Mouse (Mus musculus) hematopoietic multipotent progenitor cell, adult 10-12 weeks (in vitro differentiated cells): ENCODE results near the gene Smim22. TPM values are rescaled to one million over a fixed set of nuclear protein-coding genes. Genes with fewer than 3 reads are reported as not detected.

Experiments used
- polyA plus RNA-seq: library from polyadenylated mRNA; stranded (reverse); fragments of >175 nt; gene quantifications from 2 replicates; pipeline ENCODE4 v1.2.3, GENCODE M21; 2012; ENCODE audit warnings: low replicate concordance

Gene Smim22
- polyA plus RNA-seq: not detected in 2 replicates

DNA sequence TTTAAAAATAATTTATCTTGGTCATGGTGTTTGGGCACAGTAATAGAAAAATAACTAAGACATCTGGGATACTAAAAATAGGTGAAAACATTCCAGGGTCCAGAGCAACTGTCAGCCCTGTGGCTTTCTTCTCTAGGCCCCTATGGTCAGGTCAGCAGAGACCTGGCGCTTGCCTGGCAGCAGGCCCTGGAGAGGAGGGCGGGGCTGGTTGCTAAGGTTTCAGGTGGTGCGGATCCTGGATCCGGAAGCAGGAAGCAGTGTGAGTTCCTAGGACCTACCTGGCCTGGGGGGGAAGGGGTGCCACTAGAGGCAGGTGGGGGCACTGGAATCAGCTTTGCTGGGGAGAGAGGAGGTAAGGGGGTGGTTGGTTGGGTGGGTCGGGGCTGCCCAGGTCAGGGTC is at the start of gene Smim22:
Gene Smim22, plus strand, starts transcription at position 222 of the 400 bp plus-strand sequence.

DNA sequence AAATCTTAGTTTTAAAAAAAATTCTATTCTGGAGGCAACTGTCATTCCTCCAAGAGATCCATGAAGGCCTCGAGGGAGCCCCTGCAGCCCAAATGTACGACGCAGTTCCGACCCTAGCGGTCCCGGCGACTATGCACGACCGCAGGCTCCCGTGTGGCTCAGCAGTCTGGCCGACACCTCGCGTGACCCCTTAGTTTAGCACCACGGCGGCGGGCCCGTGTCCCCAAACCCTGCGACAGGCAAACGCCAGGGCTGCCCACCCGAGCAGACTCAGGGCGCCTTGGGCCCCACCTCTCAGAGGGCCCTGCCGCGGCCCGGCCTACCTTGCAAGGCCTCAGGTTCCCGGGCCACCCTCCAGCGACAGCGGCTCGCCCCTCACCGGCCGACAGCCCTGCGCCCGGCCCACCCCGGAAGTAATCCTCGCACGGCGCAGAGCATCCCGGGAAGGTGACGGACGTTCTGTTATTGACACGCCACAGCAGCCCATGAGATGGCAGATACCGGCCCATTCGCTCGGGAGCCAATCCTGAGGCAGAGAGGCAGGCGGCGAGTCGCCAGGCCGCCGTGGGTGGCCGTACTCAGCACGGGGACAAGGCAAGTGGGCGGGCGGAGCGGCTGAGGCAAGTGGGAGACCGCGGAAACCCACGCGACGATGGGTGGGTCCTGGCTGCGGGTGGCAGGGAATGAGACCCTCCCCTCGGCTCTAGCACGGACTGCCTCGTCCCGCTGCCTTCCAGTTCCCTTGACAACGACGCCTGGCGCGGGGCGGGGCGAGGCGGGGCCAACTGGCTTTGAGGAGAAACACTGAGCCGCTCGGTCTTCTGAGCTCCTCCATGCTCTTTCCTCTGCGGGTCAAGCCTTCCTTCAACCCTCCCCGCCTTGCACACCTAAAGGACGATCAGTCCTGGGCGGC is 43.0 kb upstream of the Smim22 start, which contains the start of gene Anks3:
Gene Anks3, minus strand, starts transcription at position 409 of the 913 bp plus-strand sequence.

DNA sequence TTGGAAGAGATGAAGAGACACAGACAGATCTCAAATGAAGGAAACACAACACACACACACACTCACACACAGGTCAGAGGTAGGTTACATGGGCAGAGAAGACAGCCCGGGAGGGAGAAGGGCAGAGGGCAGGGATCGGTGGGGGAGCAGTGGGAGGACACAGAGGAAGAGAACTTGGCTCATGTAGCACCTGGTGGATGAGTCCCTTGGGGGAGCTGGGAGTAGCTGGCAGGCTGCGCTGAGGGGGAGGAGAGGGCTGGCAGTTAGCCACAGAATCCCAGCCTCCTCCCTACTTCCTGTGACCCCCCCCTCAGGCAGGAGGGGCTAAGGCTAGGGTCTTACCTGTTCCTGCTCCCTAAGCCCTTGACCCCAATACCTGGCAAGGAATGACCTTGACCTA is 9.5 kb upstream of the Smim22 start, which contains the start of gene Sept12:
Gene Sept12, minus strand, starts transcription at position 300 of the 400 bp plus-strand sequence.

DNA sequence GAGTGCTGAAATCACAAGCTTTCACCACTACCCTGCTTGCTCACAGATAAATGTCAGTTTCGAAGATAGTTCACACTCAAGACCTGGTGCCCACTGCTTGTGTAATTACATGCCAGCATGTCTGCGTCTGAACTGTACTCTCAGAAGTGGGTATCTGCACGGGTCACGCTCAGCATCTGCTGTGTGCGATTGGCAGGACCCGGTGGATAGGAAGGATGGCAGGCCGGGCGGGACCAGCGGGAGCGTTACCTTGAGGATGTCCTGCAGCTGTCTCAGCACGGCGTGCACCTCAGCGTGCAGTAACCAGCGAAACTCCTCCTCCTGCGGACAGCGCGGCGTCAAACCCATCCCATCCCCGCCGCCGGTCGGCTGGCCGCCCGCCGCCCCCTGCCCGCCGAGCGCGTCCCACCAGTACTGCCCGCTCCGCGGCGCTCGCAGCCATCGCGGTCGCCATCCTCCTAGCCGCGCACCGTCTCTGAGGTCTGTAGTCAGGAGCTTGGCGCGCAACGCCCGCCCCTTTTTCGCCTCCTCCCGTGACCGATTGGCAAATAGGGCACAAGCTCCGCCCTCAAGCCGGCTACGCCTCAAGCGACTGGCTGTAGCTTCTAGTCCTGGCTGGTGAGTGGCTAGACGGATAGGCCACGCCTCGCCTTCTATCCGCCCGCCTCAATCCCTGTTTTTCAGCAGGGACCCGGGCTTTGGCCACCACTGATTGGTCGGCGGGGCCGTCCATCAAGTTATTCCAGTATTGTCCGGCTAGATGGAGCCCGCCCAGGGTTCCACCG is 6.2 kb downstream of the Smim22 start, which contains the start of gene Rogdi:
Gene Rogdi, minus strand, starts transcription at position 500 of the 785 bp plus-strand sequence.

DNA sequence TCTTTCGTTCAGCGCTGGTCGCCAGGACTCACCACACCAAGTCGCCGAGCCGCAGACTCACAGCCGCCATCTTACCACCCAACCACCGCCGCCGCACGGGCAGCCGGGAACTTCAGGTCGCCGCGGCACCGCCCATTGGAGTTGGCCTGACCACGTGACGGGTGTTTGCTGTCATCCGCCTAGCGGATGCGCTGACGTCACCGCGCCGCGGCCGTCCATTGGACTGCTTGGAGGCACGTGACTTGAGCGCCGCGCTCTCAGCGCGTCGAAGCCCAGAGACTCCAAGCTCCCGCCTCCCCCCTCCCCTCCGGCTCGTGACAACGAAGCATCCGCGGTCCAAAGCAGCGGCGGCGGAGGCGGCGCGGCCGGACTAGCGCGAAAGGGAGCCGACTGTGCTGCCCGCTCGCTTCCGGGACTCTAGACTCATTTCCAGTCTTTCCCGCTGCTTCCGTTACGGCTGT is 42.7 kb downstream of the Smim22 start, which contains the start of the genes Glyr1 and Ubn1:
Gene Glyr1, minus strand, starts transcription at position 90 of the 461 bp plus-strand sequence.
Gene Ubn1, plus strand, starts transcription at position 284 of the 461 bp plus-strand sequence.

Other genes starting within 250 kb of the Smim22 start
- 47.1 and 78.2 TPM in 2 replicates for gene Cdip1, start 217.0 kb upstream of the Smim22 start, polyA plus RNA-seq
- gene 4930562C15Rik, start 171.9 kb upstream of the Smim22 start, polyA plus RNA-seq: not detected in 2 replicates
- 248 and 524 TPM in 2 replicates for gene Ubald1, start 127.0 kb upstream of the Smim22 start, polyA plus RNA-seq
- 47.2 and 75.1 TPM in 2 replicates for gene Mgrn1, start 121.0 kb upstream of the Smim22 start, polyA plus RNA-seq
- gene Nudt16l1, start 68.5 kb upstream of the Smim22 start, polyA plus RNA-seq: 29.1 and 39.8 TPM in 2 replicates
- gene Anks3, start 43.1 kb upstream of the Smim22 start, polyA plus RNA-seq: 44.5 and 87.9 TPM in 2 replicates
- gene Sept12, start 9.4 kb upstream of the Smim22 start, polyA plus RNA-seq: not detected in 2 replicates
- gene Rogdi, start 6.3 kb downstream of the Smim22 start, polyA plus RNA-seq: 205 and 264 TPM in 2 replicates
- 14.7 and 34.6 TPM in 2 replicates for gene Glyr1, start 42.6 kb downstream of the Smim22 start, polyA plus RNA-seq
- gene Ubn1, start 42.8 kb downstream of the Smim22 start, polyA plus RNA-seq: 21.6 and 26.2 TPM in 2 replicates
- 1.9 and 3.0 TPM in 2 replicates for gene Ppl, start 125.1 kb downstream of the Smim22 start, polyA plus RNA-seq
- 0.09 TPM in 1 of 2 replicates, not detected in the other for gene Sec14l5, start 139.8 kb downstream of the Smim22 start, polyA plus RNA-seq
- 35.6 and 64.5 TPM in 2 replicates for gene Nagpa, start 196.7 kb downstream of the Smim22 start, polyA plus RNA-seq
- 1.3 TPM in 1 of 2 replicates, not detected in the other for gene AU021092, start 215.0 kb downstream of the Smim22 start, polyA plus RNA-seq
- gene Alg1, start 226.3 kb downstream of the Smim22 start, polyA plus RNA-seq: 12.9 and 22.3 TPM in 2 replicates
- 3.2 and 6.1 TPM in 2 replicates for gene Eef2kmt, start 248.7 kb downstream of the Smim22 start, polyA plus RNA-seq